Mouse (Mus musculus) left cerebral cortex, postnatal 10 days (tissue): ENCODE results near the gene Asf1b. TPM values are rescaled to one million over a fixed set of nuclear protein-coding genes. Genes with fewer than 3 reads are reported as not detected.
"Not testable (repeated sequence)": the region's sequence is repeated elsewhere in the genome, so short reads cannot be mapped to it uniquely, and the experiment has no call there.

Experiments used
- DNase-seq, 2 experiments: peaks; one replicate each; pipeline ENCODE4 v3.0.0; 2021 to 2022; ENCODE audit warnings: low spot score in 2 of 2, mixed read lengths in 1 of 2; ENCODE audit errors: extremely low spot score in 1 of 2
- intact Hi-C: fragments of 180-260 bp; cut with DNase I; formaldehyde crosslinking; loops from one replicate; pipeline ENCODE4 v1.15.1; 2025
- total RNA-seq, 2 experiments: library from RNA; stranded (reverse); gene quantifications; 2 replicates each; pipeline ENCODE4 v1.2.3; 2021

Gene Asf1b
- total RNA-seq, 2 experiments from 2014 or later: 1.1 TPM

DNA sequence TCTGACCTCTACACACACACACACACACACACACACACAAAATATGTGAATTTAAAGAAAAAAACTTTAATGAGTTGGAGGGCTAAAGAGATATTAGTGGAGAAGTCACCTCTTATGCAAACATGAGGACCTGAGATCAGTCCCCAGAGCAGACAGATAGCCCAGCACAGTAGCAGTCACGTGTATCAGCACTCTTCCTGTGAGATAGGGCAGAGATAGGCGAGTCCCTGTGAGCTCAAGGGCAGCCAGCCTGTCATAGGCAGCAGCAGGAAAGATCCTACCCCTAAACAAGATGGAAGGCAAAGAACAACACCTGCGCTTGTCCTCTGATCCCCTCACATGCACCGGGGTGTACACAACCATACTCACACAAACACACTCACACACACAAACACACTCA lies 27.1 kb downstream of the Asf1b start:
- no peak for DNase-seq
- intact Hi-C loops: no loop called here

DNA sequence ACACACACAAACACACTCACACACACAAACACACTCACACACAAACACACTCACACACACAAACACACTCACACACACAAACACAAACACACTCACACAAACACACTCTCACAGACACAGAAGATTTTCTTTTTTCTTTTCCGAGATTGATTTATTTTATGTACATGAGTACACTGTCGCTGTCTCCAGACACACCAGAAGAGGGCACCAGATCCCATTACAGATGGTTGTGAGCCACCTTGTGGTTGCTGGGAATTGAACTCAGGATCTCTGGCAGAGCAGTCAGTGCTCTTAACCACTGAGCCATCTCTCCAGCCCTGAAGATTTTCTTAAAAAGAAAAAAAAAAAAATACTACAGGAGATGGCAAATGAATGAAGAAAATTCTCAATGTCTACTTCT lies 27.9 kb downstream of the Asf1b start:
- DNase-seq, intact Hi-C loops: not testable (repeated sequence)

DNA sequence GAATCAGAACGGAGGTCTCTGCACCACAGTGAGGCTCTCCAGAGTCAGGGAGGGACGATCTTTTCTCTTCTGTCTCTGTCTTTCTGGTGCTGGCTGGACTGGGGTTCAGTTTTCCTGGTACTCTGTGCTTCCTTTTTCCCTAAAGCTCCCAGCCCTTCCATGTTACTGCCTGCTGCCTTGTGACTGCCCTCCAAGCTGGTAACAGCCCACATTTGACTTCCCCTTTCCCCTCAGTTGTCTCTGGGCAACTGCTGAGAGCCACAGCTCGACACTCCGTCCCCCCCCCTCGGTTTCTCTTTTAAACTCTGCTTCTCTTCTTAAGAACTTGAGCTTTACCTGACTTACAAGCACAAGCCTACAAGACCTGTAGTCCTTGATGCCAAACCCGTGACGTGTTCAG lies 33.9 kb downstream of the Asf1b start:
- intact Hi-C loops: no loop called here
- DNase-seq: no peak

DNA sequence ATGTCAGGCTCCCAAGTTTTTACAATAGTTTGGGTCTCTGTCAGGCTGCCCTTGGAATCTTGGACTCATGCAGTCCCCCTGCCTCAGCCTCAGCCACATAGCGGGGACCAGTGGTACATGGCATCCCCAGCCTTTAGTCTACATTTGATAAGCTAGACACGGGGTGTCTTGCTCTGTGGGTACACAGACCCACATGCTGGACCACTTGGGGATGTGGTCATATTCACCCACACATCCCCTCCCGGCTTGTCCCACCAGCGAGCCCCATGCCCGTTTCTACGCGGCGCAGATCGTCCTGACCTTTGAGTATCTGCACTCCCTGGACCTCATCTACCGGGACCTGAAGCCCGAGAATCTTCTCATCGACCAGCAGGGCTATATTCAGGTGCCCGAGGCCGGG lies 34.9 kb downstream of the Asf1b start:
- no peak for DNase-seq
- intact Hi-C loops: no loop called here

GRCm38 (mm10) chr8:83992488-83992887 lies 37.2 kb downstream of the Asf1b start:
- intact Hi-C loops: no loop called here

GRCm38 (mm10) chr8:83994030-83994429 lies 38.7 kb downstream of the Asf1b start:
- intact Hi-C loops: no loop called here
- DNase-seq: no peak

More at GRCm38 (mm10) chr8:83992488-83992887, 37.2 kb downstream of the Asf1b start:
- DNase-seq: no peak

DNA sequence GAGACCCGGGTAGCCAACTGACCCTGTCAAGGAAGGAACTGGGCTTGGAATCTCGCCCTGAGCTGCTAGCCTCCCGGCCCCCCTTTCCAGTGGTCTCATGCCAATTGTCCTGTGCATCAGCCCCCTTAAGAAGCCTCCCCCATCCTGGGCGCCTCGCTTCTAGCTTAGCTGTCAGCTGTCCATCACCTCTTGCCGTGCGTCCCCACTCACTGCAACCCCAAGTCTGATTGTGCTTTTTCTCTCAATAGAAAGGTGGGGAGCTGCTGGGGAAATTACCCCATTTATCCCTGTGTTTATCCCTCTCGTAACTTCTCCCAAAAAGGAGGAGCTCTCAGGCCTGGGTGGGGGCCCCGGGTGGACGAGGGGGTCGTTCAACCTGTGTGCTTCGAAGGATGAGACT lies 40.7 kb downstream of the Asf1b start:
- peak in 1 of 2 experiments; percentile 42 for DNase-seq
- intact Hi-C loops: no loop called here

GRCm38 (mm10) chr8:83996567-83997505 lies 41.5 kb downstream of the Asf1b start:
- DNase-seq: peak; percentile 66 to 95
- intact Hi-C loops: no loop called here

- peak in 1 of 2 experiments; percentile 78 for DNase-seq
- intact Hi-C loops: no loop called here
Measured at GRCm38 (mm10) chr8:83997511-83998141, 42.3 kb downstream of the Asf1b start, which contains the start of gene Samd1. Gene Samd1 (plus strand): TSS chr8:83997672.

DNA sequence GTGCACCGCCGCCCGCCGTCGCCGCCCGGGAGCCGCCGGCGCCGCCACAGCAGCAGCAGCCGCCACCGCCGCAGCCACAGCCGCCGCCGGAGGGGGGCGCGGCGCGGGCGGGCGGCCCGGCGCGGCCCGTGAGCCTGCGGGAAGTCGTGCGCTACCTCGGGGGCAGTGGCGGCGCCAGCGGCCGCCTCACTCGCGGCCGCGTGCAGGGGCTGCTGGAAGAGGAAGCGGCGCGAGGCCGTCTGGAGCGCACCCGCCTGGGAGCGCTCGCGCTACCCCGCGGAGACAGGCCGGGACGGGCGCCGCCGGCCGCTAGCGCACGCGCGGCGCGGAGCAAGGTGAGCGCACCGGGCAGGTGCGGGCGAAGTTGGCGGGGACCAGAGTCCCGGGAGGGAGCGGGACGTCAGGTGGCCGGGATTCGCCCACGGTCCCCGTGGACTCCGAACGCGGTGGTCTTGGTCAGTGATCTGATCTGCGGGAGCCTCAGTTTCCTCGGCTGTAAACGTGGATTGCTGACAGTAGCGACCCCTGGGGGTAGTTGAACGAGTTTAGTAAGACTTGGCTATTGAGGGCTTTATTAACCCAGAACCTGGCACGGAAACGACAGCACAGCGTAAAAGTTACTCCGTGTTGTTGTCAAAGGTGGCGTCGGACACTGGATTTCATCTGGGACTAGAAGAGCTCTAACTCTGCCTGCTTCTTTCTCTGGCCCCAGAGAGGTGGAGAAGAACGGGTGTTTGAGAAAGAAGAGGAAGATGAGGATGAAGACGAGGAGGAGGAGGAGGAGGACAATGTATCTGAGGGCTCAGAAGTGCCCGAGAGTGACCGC lies 43.1 kb downstream of the Asf1b start:
- intact Hi-C loops: no loop called here
- DNase-seq: peak in 1 of 2 experiments; percentile 74

GRCm38 (mm10) chr8:83999057-83999705 lies 43.9 kb downstream of the Asf1b start:
- intact Hi-C loops: no loop called here
- no peak for DNase-seq

DNA sequence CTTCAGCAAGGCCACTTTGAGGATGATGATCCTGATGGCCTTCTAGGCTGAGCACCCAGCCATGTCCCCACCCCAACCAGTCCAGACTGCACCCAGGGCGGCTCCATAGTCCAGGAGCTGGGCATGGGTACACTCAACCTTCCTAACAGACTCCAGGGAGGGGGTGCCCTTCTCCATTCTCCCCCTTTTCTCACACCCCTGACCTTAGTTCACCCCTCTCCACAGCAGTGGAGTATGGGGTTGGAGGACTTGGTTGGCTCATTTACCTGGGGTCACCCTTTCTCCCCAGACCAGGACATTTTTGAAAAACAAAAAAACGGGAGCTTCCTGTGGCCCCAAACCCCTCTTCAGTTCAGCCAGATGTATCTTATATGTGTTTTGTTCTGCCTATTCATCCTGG lies 44.5 kb downstream of the Asf1b start:
- intact Hi-C loops: no loop called here
- no peak for DNase-seq

DNA sequence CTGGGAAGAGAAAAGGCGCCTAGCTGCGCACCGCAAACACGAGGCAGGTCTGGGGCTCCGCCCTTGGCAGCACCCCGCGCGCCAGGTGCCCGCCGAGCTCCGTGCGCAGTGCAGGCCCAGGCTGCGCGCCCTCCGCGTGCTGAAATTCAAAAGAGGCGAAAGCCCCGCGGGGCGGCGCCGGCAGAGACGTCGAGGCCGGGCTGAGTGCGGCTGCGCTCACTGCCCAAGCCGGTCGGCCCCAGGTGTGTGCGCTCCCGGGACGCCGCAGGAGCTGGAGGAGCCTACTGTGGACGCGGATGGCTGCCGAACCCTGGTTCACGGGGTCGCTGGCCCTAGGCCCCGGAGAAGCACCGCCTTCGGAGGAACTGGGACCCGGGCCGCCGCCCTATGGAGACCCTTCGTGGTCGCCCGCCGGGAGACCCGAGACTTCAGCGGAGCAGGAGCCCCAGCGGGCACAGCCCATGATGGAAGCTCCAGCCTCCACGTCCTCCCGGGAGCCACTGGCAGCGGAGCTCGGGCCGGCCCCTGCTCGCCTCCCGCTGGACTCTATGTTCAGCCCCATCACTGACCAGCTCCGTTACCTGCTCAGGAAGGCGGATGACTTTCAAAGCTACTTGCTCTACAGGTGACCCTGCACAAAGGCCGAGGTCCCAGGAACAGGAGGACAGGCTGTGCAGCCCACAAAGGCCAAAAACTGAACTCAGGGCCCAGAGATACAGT lies 46.1 kb downstream of the Asf1b start, which contains the start of gene 1700067K01Rik:
Gene 1700067K01Rik, plus strand, starts transcription at position 222 of the 720 bp plus-strand sequence.
- peak in 1 of 2 experiments; percentile 47 for DNase-seq
- intact Hi-C loops: no loop called here

GRCm38 (mm10) chr8:84002957-84003611 lies 47.8 kb downstream of the Asf1b start:
- intact Hi-C loops: no loop called here
- DNase-seq: no peak

DNA sequence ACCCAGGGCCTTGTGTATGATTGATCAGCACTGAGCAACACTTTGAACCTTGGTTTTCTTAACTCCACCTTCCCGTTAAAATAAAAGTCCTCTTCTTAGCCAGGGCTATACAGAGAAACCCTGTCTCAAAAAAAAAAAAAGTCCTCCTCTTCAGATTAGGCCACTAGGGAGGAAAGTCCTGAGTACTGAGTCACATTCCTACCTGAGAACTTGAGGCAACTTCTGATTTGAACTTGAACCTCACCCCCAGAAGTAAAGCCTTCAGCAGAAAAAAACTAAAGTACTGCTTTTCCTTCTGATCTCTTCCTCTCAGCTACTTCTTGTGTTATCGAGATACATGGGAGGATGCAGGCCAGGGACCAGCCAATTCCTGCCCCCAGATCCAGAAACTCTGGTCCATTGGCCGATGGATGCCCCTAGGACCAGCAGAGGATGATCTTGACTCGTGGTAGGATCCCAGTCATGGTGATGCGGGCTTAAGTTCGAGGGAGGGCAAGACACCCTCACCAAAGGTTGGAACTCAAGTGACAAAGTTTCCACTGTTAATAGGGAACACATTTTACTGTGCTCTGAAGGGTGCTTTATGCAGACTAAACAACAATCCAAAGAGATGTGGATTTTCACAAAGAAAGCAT lies 48.4 kb downstream of the Asf1b start:
- DNase-seq: no peak
- intact Hi-C loops: no loop called here

DNA sequence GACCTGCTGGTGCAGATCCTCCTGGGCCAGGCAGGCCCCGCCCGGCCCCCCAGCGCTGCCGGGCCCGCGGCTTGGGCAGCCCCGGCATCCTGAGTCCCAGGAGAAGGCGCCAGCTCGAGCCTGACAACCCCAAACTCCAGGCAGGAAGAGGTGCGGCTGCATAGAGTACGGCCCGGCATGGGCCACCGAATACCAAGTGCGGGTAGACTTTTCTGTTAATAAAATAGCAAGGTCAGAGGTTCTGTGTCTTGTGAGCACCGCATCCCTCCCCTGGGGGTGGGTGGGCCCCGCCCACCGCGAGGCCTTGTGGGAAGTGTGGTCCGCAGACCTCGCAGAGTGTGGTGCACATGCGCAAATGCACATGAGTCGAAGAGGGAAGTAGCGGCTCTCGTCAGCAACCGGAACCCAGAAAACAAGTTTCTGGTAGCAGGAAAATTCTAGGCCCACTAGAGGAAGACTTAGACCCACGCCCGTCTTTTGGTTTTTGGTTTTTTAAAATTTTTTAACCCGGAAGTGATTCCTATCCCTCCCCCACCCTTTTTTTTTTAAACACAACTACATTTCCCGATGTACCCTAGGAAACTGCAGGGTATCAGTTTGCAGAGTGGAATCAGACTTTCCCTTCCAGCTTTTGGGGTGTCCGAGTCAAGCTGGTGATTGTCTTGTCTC lies 49.4 kb downstream of the Asf1b start:
- DNase-seq: peak; percentile 89 to 96
- intact Hi-C loops: no loop called here

DNA sequence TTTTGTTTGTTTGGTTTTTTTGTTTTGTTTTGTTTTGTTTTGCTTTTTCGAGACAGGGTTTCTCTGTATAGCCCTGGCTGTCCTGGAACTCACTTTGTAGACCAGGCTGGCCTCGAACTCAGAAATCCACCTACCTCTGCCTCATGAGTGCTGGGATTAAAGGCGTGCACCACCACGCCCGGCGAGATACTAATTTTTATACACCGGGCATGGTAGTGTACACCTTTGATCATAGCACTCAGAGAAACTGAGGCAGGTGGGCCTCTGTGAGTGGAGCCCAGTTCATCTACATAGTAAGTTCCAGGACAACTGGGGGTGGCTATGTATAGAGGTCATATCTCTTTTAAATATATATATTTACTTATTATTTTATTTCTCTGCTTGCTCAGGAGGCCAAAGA lies 50.2 kb downstream of the Asf1b start:
- DNase-seq, intact Hi-C loops: not testable (repeated sequence)
